Mouse (Mus musculus) erythroblast, embryonic 14.5 days (primary cell): ENCODE data around the gene Alms1.

ENCODE experiments used
- GATA1 ChIP-seq: IDR thresholded peaks from 2 replicates; pipeline ENCODE4 v1.6.1; 2012; ENCODE audit warnings: low read length, inconsistent platforms, mixed read lengths
- TAL1 ChIP-seq: IDR thresholded peaks from 3 replicates; pipeline ENCODE4 v1.6.1; 2012; ENCODE audit warnings: low read length, inconsistent platforms, mixed read lengths

- TF ChIP-seq TAL1 (no peak), GATA1 (no peak)
Observed at GRCm38 (mm10) chr6:85624511-85624910, 37.2 kb downstream of the Alms1 start.
